Mouse (Mus musculus) C2C12 (cell line): ENCODE results near the gene Msi2.

Experiments
- CTCF ChIP-seq: IDR thresholded peaks from one replicate; pipeline ENCODE4 v1.5.1; 2011; ENCODE audit not compliant: control insufficient read depth, insufficient read depth, insufficient read length
- MAX ChIP-seq: IDR thresholded peaks from one replicate; pipeline ENCODE4 v1.6.1; 2011; ENCODE audit warnings: mild to moderate bottlenecking, control low read depth
- MYOG ChIP-seq: IDR thresholded peaks from one replicate; pipeline ENCODE4 v1.6.1; 2011; ENCODE audit not compliant: control insufficient read depth, insufficient read length; ENCODE audit errors: extremely low read depth
- USF1 ChIP-seq: IDR thresholded peaks from one replicate; pipeline ENCODE4 v1.6.1; 2011; ENCODE audit warnings: low read depth, mild to moderate bottlenecking, control low read depth, moderate library complexity

- TF ChIP-seq CTCF (no peak), USF1 (no peak), MYOG (no peak), MAX (no peak)
Measured at GRCm38 (mm10) chr11:88449180-88449579, 269.1 kb downstream of the Msi2 start.
